ENCODE assay signal across 1 mouse cellular context in genomic region chr5:72816046-72816445, GRCm38 (mm10).
TF ChIP-seq lines count a peak whose summit lies in the region.

No protein-coding gene starts in this region.

TF ChIP-seq in MEL, 35 proteins besides CTCF, POLR2A, EP300 and RAD21 (continued from another document):
- TF ChIP-seq BHLHE40 (IDR thresholded peaks at IDR 0.05; ENCODE audit: borderline replicate concordance, low read depth, low read length) (no peak), SMC3 (IDR thresholded peaks at IDR 0.05; ENCODE audit: low read depth, low read length) (no peak), MEF2A (IDR thresholded peaks at IDR 0.05; ENCODE audit: extremely low read depth, insufficient replicate concordance, low read depth, low read length, poor library complexity, severe bottlenecking) (no peak)
